Mouse (Mus musculus) heart, adult 2 months (tissue): ENCODE data around the gene Colgalt1. TPM values are rescaled to one million over a fixed set of nuclear protein-coding genes. Genes with fewer than 3 reads are reported as not detected.

ENCODE experiments used
- DNase-seq, 2 experiments: peaks; one replicate each; pipeline ENCODE4 v3.0.0; 2021
- H3K27ac ChIP-seq: fragments of 200-600 bp; 2 replicates; pipeline ENCODE4 v1.8.1; 2022
- H3K27me3 ChIP-seq: fragments of 200-500 bp; 2 replicates; pipeline ENCODE4 v1.6.1; 2012; ENCODE audit warnings: mild to moderate bottlenecking, low read length, inconsistent platforms, mixed read lengths; ENCODE audit not compliant: control insufficient read depth, insufficient read depth
- H3K36me3 ChIP-seq: fragments of 200-500 bp; 2 replicates; pipeline ENCODE4 v1.6.1; 2012; ENCODE audit warnings: low read length, inconsistent platforms; ENCODE audit not compliant: control insufficient read depth, insufficient read depth
- H3K4me1 ChIP-seq: fragments of 200-500 bp; 2 replicates; pipeline ENCODE4 v1.6.1; 2011; ENCODE audit warnings: low read length; ENCODE audit not compliant: control insufficient read depth, insufficient read depth
- H3K4me3 ChIP-seq: fragments of 200-600 bp; 2 replicates; pipeline ENCODE4 v1.8.1; 2022
- H3K79me2 ChIP-seq: fragments of 200-500 bp; replicated peaks from 2 replicates; pipeline ENCODE4 v1.6.1; 2012; ENCODE audit warnings: mild to moderate bottlenecking, inconsistent platforms, low read length, moderate library complexity, mixed read lengths; ENCODE audit not compliant: control insufficient read depth, insufficient read depth
- H3K9ac ChIP-seq: fragments of 200-500 bp; 2 replicates; pipeline ENCODE4 v1.6.1; 2012; ENCODE audit warnings: low read depth, mild to moderate bottlenecking, control low read depth, inconsistent platforms, low read length, mixed read lengths
- CTCF ChIP-seq: fragments of 200-600 bp; IDR thresholded peaks from 2 replicates; pipeline ENCODE4 v1.8.1; 2022; ENCODE audit warnings: antibody characterized with exemption, mild to moderate bottlenecking, moderate library complexity
- EP300 ChIP-seq: fragments of 200-500 bp; IDR thresholded peaks from 2 replicates; pipeline ENCODE4 v1.6.1; 2011; ENCODE audit warnings: low read depth, low read length, control low read depth; ENCODE audit not compliant: insufficient read depth
- POLR2A ChIP-seq: fragments of 200-500 bp; IDR thresholded peaks from 2 replicates; pipeline ENCODE4 v1.6.1; 2011; ENCODE audit warnings: mild to moderate bottlenecking, low read depth, low read length, control low read depth; ENCODE audit not compliant: insufficient read depth
- WGBS: fragments of 180-500 bp; shearing (Covaris S2); methylation state at CpG from one replicate; pipeline ENCODE4 v1.1.7; 2018; 5-methylcytosine and 5-hydroxymethylcytosine counted together
- intact Hi-C: fragments of 180-260 bp; cut with DNase I; formaldehyde crosslinking; loops from one replicate; pipeline ENCODE4 v1.15.1; 2025
- microRNA-seq, 2 experiments: library from miRNA; unstranded; fragments of <30 nt; microRNA quantifications; one replicate each; pipeline ENCODE4 v1.2.0; 2021
- polyA plus RNA-seq: library from polyadenylated mRNA; depleted of rRNA; stranded (reverse); fragments of >200 nt; gene quantifications from 2 replicates; pipeline ENCODE4 v1.2.3, GENCODE M21; 2012; rRNA removed
- total RNA-seq, 2 experiments: library from RNA; stranded (reverse); gene quantifications; 2 replicates each; pipeline ENCODE4 v1.2.3; 2021

Gene Colgalt1
- total and polyA plus RNA-seq, 3 experiments: 39.3 to 55.8 (median 39.6) TPM

GRCm38 (mm10) chr8:71670198-71670597, 59.4 kb downstream of the Colgalt1 start:
- whole genome bisulfite sequencing: 23% methylated on average over 12 of the region's 12 CpGs
- H3K27me3 ChIP-seq: no peaks in the 10 kb centered on the region
- no peak overlapping the region for H3K27ac ChIP-seq
- no peak for TF ChIP-seq CTCF
- TF ChIP-seq POLR2A: no peak
- no peak for TF ChIP-seq EP300
- DNase-seq: no peak
- H3K79me2 ChIP-seq: no peaks in the 10 kb centered on the region
- H3K36me3 ChIP-seq: no peaks in the 10 kb centered on the region
- intact Hi-C loops: no loop called here
- H3K4me1 ChIP-seq: peaks cover 4% of the 10 kb centered on the region
- H3K4me3 ChIP-seq: no peak overlapping the region
- no peak overlapping the region for H3K9ac ChIP-seq

- Histone ChIP-seq H3K27ac (no peak overlapping the region), H3K9ac (no peak overlapping the region), H3K4me1 (peaks cover 5% of the 10 kb centered on the region), H3K36me3 (no peaks in the 10 kb centered on the region), H3K4me3 (peak overlapping the region; percentile 57), H3K27me3 (no peaks in the 10 kb centered on the region), H3K79me2 (no peaks in the 10 kb centered on the region)
- DNase-seq: no peak
- intact Hi-C loops: no loop called here
- TF ChIP-seq CTCF: no peak
- TF ChIP-seq EP300: no peak
- no peak for TF ChIP-seq POLR2A
- under 1% methylated on average over 61 of the region's 64 CpGs for WGBS
Observed at GRCm38 (mm10) chr8:71670621-71671548, 60.1 kb downstream of the Colgalt1 start.

- under 1% methylated on average over 42 of the region's 42 CpGs for WGBS
- DNase-seq: peak; percentile 89 to 97
- Histone ChIP-seq H3K79me2 (no peaks in the 10 kb centered on the region), H3K9ac (peak within 1 kb of the TSS; percentile 67), H3K36me3 (no peaks in the 10 kb centered on the region), H3K4me1 (peaks cover 5% of the 10 kb centered on the region), H3K27ac (peak within 1 kb of the TSS; percentile 80), H3K27me3 (no peaks in the 10 kb centered on the region), H3K4me3 (peak within 1 kb of the TSS; percentile 57)
- intact Hi-C loops: no loop called here
- TF ChIP-seq CTCF: no peak
- TF ChIP-seq EP300: 0 out of 2 replicates have a peak, but pooled peaks have one; percentile 42
- peak; percentile 75 for TF ChIP-seq POLR2A
Observed at GRCm38 (mm10) chr8:71671549-71671965, 60.8 kb downstream of the Colgalt1 start, which contains the start of gene Unc13a. Gene Unc13a, minus strand, starts transcription at chr8:71671757.

GRCm38 (mm10) chr8:71672168-71672735, 61.5 kb downstream of the Colgalt1 start:
- Histone ChIP-seq H3K4me1 (peaks cover 5% of the 10 kb centered on the region), H3K27me3 (no peaks in the 10 kb centered on the region), H3K79me2 (no peaks in the 10 kb centered on the region), H3K27ac (peak overlapping the region; percentile 80), H3K36me3 (no peaks in the 10 kb centered on the region), H3K4me3 (peak overlapping the region; percentile 57), H3K9ac (peak overlapping the region; percentile 67)
- WGBS: 61% methylated on average over 6 of the region's 6 CpGs
- TF ChIP-seq CTCF: no peak
- TF ChIP-seq EP300: no peak
- no peak for TF ChIP-seq POLR2A
- no peak for DNase-seq
- intact Hi-C loops: no loop called here

- intact Hi-C loops: no loop called here
- no peak for TF ChIP-seq CTCF
- no peak for TF ChIP-seq EP300
- no peak for TF ChIP-seq POLR2A
- H3K9ac ChIP-seq: no peak overlapping the region
- H3K4me3 ChIP-seq: no peak overlapping the region
- no peaks in the 10 kb centered on the region for H3K27me3 ChIP-seq
- no peaks in the 10 kb centered on the region for H3K79me2 ChIP-seq
- no peak overlapping the region for H3K27ac ChIP-seq
- no peaks in the 10 kb centered on the region for H3K36me3 ChIP-seq
- WGBS: 70% methylated on average over 2 of the region's 2 CpGs
- no peak for DNase-seq
- H3K4me1 ChIP-seq: peaks cover 5% of the 10 kb centered on the region; the same call in 1 of the 2 replicates
Observed at GRCm38 (mm10) chr8:71674071-71674470, 63.3 kb downstream of the Colgalt1 start.

Small RNA genes within 50 kb of the gene (microRNA-seq; reads per million reads assigned to microRNA genes)
- 0 reads per million in 2 experiments for gene Mir6769b

Other genes with a start within 250 kb of the Colgalt1 start
- gene Use1, start 244.2 kb upstream of the Colgalt1 start, total RNA-seq: 100 to 1,000 TPM; 140 to 169 TPM
- gene Use1, start 244.2 kb upstream of the Colgalt1 start, polyA plus RNA-seq: 112 and 120 TPM in 2 replicates
- 10 to 100 TPM; 12.4 to 15.2 TPM for gene Ocel1, start 239.7 kb upstream of the Colgalt1 start, total RNA-seq
- 8.0 and 9.1 TPM in 2 replicates for gene Ocel1, start 239.7 kb upstream of the Colgalt1 start, polyA plus RNA-seq
- 10 to 100 TPM; 47.6 to 56.7 TPM for gene Nr2f6, start 229.0 kb upstream of the Colgalt1 start, total RNA-seq
- 53.9 and 63.2 TPM in 2 replicates for gene Nr2f6, start 229.0 kb upstream of the Colgalt1 start, polyA plus RNA-seq
- gene Ushbp1, start 215.2 kb upstream of the Colgalt1 start, total RNA-seq: 10 to 100 TPM; 22.9 to 23.9 TPM
- 71.7 and 72.2 TPM in 2 replicates for gene Ushbp1, start 215.2 kb upstream of the Colgalt1 start, polyA plus RNA-seq
- gene Babam1, start 214.1 kb upstream of the Colgalt1 start, total RNA-seq: 10 to 100 TPM; 62.8 to 70.2 TPM
- 88.7 and 91.3 TPM in 2 replicates for gene Babam1, start 214.1 kb upstream of the Colgalt1 start, polyA plus RNA-seq
- gene Ankle1, start 205.0 kb upstream of the Colgalt1 start, total RNA-seq: not detected
- 0.15 and 0.31 TPM in 2 replicates for gene Ankle1, start 205.0 kb upstream of the Colgalt1 start, polyA plus RNA-seq
- gene Abhd8, start 147.3 kb upstream of the Colgalt1 start, total RNA-seq: 10 to 100 TPM; 25.8 to 26.5 TPM
- gene Abhd8, start 147.3 kb upstream of the Colgalt1 start, polyA plus RNA-seq: 30.4 and 38.3 TPM in 2 replicates
- gene Mrpl34, start 146.0 kb upstream of the Colgalt1 start, total RNA-seq: 100 to 1,000 TPM; 120 to 128 TPM
- 81.7 and 153 TPM in 2 replicates for gene Mrpl34, start 146.0 kb upstream of the Colgalt1 start, polyA plus RNA-seq
- gene Dda1, start 141.8 kb upstream of the Colgalt1 start, total RNA-seq: 10 to 100 TPM; 30.4 to 31.8 TPM
- 51.8 and 51.9 TPM in 2 replicates for gene Dda1, start 141.8 kb upstream of the Colgalt1 start, polyA plus RNA-seq
- 10 to 100 TPM; 15.6 to 16.3 TPM for gene Ano8, start 125.0 kb upstream of the Colgalt1 start, total RNA-seq
- gene Ano8, start 125.0 kb upstream of the Colgalt1 start, polyA plus RNA-seq: 15.3 and 18.4 TPM in 2 replicates
- gene Gtpbp3, start 122.9 kb upstream of the Colgalt1 start, total RNA-seq: 10 to 100 TPM; 16.6 to 20.5 TPM
- 18.4 and 19.8 TPM in 2 replicates for gene Gtpbp3, start 122.9 kb upstream of the Colgalt1 start, polyA plus RNA-seq
- 10 to 100 TPM; 22.1 to 28.3 TPM for gene Plvap, start 99.2 kb upstream of the Colgalt1 start, total RNA-seq
- 37.2 and 42.9 TPM in 2 replicates for gene Plvap, start 99.2 kb upstream of the Colgalt1 start, polyA plus RNA-seq
- gene Ccdc194, start 85.3 kb upstream of the Colgalt1 start, total RNA-seq: not detected
- 0.10 and 0.23 TPM in 2 replicates for gene Ccdc194, start 85.3 kb upstream of the Colgalt1 start, polyA plus RNA-seq
- gene Bst2, start 73.5 kb upstream of the Colgalt1 start, total RNA-seq: 10 to 100 TPM; 17.4 to 18.1 TPM
- gene Bst2, start 73.5 kb upstream of the Colgalt1 start, polyA plus RNA-seq: 69.8 and 85.9 TPM in 2 replicates
- gene Mvb12a, start 68.1 kb upstream of the Colgalt1 start, total RNA-seq: 10 to 100 TPM; 27.0 to 29.7 TPM
- 51.6 and 53.7 TPM in 2 replicates for gene Mvb12a, start 68.1 kb upstream of the Colgalt1 start, polyA plus RNA-seq
- under 1 TPM in 1 of 2 experiments, not detected in 1; 0.16 TPM for gene Tmem221, start 52.1 kb upstream of the Colgalt1 start, total RNA-seq
- 0.29 and 0.51 TPM in 2 replicates for gene Tmem221, start 52.1 kb upstream of the Colgalt1 start, polyA plus RNA-seq
- gene Nxnl1, start 44.4 kb upstream of the Colgalt1 start, total RNA-seq: under 1 TPM; 0.14 to 0.18 TPM
- gene Nxnl1, start 44.4 kb upstream of the Colgalt1 start, polyA plus RNA-seq: 0.12 TPM in 1 of 2 replicates, not detected in the other
- 100 to 1,000 TPM; 159 to 191 TPM for gene Slc27a1, start 42.1 kb upstream of the Colgalt1 start, total RNA-seq
- 227 and 281 TPM in 2 replicates for gene Slc27a1, start 42.1 kb upstream of the Colgalt1 start, polyA plus RNA-seq
- 10 to 100 TPM; 58.6 to 66.3 TPM for gene Pgls, start 18.8 kb upstream of the Colgalt1 start, total RNA-seq
- 53.2 and 80.4 TPM in 2 replicates for gene Pgls, start 18.8 kb upstream of the Colgalt1 start, polyA plus RNA-seq
- under 1 TPM; 0.78 to 0.82 TPM for gene Fam129c, start 13.3 kb upstream of the Colgalt1 start, total RNA-seq
- gene Fam129c, start 13.3 kb upstream of the Colgalt1 start, polyA plus RNA-seq: 1.7 and 2.4 TPM in 2 replicates
- gene Unc13a, start 60.8 kb downstream of the Colgalt1 start, total RNA-seq: under 1 TPM; 0.61 to 0.86 TPM
- 1.4 and 1.8 TPM in 2 replicates for gene Unc13a, start 60.8 kb downstream of the Colgalt1 start, polyA plus RNA-seq
- 1 to 10 TPM; 8.1 to 8.6 TPM for gene Jak3, start 65.3 kb downstream of the Colgalt1 start, total RNA-seq
- 23.3 and 24.0 TPM in 2 replicates for gene Jak3, start 65.3 kb downstream of the Colgalt1 start, polyA plus RNA-seq
- 1 to 10 TPM; 4.0 to 4.1 TPM for gene Insl3, start 78.2 kb downstream of the Colgalt1 start, total RNA-seq
- 16.3 and 19.3 TPM in 2 replicates for gene Insl3, start 78.2 kb downstream of the Colgalt1 start, polyA plus RNA-seq
- 1 to 10 TPM; 6.1 to 6.4 TPM for gene B3gnt3, start 90.8 kb downstream of the Colgalt1 start, total RNA-seq
- gene B3gnt3, start 90.8 kb downstream of the Colgalt1 start, polyA plus RNA-seq: 5.4 and 8.6 TPM in 2 replicates
- under 1 TPM; 0.23 to 0.64 TPM for gene Fcho1, start 114.7 kb downstream of the Colgalt1 start, total RNA-seq
- 2.7 and 4.5 TPM in 2 replicates for gene Fcho1, start 114.7 kb downstream of the Colgalt1 start, polyA plus RNA-seq